Mouse (Mus musculus): ENCODE data around the gene Ano10.
A peak's percentile ranks its signal among the peaks of the same experiment; 100 is the strongest.

The Ano10 gene

DNA sequence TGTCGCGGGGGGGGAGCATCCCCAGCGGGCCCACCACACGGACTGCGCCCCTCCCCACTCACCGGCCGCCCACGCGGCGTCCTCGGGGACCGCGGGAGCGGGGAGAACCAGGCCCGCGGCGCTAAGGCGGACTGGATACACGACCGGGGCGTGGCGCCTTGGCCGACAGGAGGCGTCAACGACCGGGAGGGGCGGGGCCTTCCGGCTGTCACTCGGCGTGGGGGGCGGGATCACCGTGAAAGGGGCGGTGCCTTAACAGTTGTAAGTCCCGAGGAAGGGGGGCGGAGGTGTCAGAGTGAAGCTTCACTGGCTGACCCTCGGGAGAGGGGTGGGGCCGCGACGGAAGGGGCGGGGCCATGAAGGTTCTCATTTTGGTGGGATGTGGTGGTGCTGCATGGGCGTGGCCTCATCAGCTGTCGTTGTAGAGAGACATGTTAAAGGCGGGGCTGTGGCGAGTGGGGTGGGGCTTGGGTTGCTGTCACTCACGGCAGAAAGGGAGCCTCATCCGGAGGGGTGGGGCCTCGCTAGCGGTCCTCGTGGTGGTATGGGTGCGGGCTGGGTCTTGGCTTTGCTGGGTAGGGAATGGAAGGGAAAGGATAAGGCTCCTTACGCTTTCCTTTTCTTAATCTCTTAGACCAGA, at the start of gene Ano10:
Ano10 (minus strand) TSS at position 182 of the 640 bp plus-strand sequence.
- DNase-seq (ENCODE audit: low spot score in 2 of 2), result peak; percentile 96 to 97

DNA sequence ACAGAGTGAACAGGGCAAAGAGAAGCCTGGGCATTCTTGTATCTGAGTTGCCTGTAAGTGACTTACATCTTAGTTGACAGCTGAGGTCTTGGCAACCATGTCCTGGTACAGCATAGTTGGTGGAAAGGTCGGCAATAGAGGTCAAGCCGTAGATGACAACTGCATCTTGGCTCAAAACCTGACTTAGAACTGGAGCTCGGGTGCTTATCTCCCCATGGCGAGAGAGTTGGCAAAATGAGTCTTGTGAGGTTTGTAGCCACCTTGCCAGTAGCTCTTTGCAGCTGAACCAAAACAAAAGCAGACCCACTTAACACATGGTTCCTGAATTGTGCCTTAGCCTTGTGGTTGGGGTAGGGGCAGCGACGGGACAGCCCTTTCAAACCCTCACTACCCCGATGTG, 49.2 kb upstream of the Ano10 start:
- DNase-seq (ENCODE audit: low spot score in 2 of 2), result no peak

DNA sequence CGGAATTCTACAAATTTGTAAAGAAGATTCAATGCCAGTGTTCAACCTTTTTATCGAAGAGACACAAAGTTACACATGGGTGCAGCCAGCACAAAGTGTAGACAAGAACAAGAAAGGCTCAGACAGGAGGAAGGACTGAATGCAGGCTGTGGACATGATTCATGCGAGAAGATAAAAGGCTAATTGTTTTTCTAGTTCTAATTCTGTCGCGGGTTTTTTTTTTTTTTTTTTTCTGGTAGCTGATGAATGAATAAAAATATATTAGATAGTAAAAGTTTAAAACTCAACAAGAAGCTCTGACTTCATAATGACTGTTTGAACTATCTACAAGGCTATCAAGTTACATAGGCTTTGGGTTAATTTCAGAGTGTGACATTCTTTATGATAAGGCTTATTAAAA, 45.7 kb upstream of the Ano10 start:
- DNase-seq (ENCODE audit: low spot score in 2 of 2), result no peak

DNA sequence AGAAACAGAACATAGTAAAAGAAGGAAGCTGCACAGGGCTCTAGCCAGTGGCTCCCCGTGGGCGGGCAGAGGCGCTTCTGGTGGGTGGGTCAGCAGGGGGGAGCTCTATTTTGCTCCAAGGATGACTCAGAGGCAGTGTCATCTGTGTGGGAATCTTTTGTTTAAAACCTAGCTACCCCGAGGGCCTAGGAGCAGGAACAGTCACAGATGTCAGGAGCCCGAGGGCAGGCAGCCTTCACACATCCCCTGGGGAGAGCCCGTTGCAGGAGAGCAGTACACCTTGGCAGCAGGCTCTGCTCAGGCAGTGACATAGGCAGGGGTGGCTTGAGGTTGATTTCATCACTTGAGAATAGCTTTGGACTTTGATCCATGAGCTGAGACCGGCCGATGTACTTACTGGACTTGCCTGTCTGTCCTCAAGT, 43.3 kb upstream of the Ano10 start:
- no peak for DNase-seq (ENCODE audit: low spot score in 2 of 2)

DNA sequence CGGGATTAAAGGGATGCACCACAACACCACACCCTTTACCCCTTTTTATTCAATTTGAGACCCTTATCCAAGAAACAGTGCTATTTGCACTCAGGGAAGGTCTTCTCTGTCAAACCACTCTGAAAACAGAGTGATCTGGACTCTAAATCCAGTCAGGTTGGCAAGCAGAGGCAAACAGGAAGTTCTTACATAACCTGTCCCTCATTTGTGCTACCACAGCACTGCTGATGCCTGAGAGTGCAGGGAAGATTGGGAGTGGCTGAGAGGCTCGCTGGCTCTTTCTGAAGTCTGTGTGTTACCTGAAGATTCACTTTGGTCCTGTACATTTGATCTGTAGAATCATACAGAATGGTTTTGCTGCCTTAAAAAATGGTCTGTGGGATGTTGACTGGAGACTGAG, 42.5 kb upstream of the Ano10 start:
- no peak for DNase-seq (ENCODE audit: low spot score in 2 of 2)

DNA sequence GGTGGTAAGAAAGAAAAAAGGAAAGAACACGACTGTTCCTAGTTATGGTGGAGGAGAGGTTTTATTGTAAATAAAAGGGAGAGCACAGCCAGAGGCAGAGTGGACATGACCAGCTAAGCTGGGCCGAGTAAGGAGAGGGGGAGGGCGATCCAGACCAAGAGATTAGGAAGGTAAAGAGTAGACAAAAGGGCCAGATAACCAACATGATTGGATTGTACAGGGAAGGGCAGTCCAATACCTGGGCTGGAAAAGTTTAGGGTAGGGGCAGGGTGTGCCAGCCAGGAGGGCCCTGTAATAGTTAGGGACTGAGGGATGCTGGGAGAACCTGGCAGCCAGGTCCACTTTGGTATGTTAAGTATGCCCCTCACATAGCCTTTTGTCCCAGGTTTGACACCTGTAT, 34.0 kb upstream of the Ano10 start:
- no peak for DNase-seq (ENCODE audit: low spot score in 2 of 2)

DNA sequence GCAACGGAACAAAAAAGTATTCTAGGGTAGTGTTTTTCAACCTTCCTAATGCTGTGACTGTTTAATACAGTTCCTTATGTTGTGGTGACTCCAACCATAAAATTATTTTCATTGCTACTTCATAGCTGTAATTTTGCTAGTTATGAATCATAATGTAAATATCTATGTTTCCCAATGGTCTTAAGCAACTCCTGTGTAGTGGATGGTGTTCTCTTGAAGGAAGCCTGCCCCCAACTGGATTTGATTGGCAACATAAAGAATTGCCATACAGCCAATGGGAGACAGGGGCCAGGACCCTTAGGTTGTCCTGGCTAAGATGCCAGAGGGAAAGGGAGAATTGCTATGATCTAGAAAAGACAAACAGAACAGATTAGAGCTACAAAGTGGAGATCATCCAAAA, 31.8 kb upstream of the Ano10 start:
- DNase-seq (ENCODE audit: low spot score in 2 of 2), result no peak

DNA sequence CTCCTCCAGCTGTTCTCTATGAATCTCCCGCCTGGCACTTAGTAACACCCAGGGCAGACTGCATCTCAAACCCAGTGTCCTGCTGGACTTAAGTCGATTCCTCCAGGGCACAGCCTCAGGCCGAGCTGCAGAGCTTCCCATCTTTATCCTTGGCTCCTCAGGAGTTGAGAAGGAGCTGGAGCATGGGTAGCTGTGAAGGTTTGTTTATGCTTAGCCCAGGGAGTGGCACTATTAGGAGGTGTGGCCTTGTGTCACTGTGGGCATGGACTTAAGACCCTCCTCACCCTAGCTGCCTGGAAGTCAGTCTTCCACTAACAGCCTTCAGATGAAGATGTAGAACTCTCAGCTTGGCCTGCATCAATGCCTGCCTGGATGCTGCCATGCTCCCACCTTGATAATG, 28.1 kb upstream of the Ano10 start:
- DNase-seq (ENCODE audit: low spot score in 2 of 2), result no peak

DNA sequence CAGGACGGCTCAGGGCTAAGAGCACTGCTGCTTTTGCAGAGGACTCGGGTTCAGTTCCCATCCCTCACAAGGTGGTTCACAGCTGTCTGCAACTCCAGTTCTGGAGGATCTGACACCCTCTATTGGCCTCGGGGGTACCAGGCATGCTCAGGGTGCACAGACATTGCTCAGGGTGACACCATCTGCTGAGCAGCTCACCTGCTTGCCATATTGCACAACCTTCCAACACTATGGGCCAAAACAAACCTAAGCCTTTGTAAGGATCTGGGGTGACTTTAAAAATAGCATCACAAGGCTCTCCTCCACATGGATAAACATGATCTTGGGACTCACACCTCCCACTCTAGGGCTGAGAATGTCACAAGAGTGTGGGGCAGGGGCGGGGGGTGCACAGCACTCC, 26.4 kb upstream of the Ano10 start:
- no peak for DNase-seq (ENCODE audit: low spot score in 2 of 2)

DNA sequence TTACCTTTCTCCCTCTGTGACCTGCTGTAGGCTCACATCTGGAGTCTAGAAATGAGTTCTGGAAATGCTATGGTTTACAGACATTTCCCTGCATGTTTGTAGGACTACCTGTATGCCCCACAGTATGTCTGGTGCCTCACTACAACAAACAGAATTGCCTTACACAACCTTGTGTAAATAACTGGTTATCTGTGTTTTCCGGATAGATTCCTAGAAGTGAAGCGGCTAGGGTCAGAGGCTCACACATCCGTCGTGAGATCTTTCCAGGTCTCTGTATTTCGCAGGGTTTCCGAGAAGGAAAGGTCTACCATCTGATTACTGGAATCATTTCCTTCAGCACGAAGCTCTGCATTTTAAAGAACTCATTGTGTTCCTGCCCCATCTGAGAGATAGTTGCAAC, 22.3 kb upstream of the Ano10 start:
- no peak for DNase-seq (ENCODE audit: low spot score in 2 of 2)

DNA sequence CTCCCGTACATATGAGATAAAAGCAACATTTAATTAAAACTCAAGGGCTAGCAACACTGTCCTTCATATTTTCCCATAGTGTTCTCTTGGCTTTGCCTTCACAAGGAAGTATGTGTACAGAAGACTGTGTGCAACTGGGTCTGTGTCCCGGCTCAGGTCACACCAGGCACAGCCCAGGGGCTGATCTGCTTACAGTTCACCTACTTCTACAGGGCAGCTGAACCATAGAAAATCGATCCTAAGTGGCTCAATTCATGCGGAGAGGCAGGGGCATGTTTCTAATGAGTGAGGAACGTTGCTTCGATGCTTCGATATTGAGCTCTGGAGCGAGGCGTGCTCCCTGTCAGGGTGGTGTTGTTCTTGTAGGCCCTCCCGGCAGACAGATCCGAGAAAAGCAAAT, 21.3 kb upstream of the Ano10 start:
- peak in 1 of 2 experiments; percentile 7 for DNase-seq (ENCODE audit: low spot score in 2 of 2)

DNA sequence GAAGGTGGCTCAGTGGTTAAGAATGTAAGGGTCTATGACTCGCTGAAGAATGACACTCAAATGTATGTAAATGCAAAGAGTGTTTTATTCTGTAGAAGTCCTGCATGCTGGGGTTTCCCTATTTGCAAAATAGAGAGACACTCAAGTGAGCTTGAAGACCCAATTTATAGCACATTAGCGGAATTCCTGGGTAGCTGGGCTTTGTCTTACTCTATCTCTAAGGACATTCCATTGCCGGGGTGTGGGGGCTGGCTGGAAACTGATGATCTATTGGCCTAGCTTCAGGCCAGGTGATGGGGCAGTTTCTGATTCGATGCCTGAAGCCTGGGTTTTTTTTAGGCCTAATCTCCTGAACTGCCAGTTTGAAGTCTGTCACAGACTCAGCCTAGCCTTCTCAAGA, 20.7 kb upstream of the Ano10 start:
- no peak for DNase-seq (ENCODE audit: low spot score in 2 of 2)

DNA sequence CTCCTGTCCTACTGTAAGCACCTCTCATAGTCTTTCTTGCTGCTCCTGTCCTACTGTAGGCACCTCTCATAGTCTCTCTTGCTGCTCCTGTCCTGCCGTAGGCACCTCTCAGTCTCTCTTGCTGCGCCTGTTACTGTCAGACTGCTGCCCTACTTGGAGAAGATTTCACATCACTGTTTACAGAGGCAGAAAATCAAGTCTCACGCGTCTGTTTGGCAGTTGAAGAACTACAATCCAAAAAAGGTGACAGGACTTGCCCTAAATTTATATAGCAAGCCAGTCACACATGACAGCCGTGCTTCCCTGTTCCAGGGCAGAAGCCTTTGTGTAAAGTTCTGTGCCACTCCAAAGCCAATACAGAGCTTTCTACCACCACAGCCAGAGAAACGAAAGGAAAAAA, 20.2 kb upstream of the Ano10 start:
- DNase-seq (ENCODE audit: low spot score in 2 of 2), result peak in 1 of 2 experiments; percentile 4

DNA sequence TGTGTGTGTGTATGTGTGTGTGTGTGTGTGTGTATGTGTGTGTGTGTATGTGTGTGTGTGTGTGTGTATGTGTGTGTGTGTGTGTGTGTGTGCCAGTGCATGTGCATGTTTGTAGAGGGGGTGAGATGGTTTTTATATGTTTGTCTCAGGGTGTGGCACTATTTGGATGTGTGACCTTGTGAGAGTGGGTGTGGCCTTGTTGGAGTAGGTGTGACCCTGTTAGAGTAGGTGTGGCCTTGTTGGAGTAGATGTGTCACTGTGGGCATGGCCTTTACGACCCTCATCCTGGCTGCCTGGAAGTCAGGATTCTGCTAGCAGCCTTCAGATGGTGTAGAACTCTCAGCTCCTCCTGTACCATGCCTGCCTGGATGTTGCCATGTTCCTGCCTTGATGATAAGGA, 18.9 kb upstream of the Ano10 start:
- DNase-seq (ENCODE audit: low spot score in 2 of 2), result peak in 1 of 2 experiments; percentile 9

DNA sequence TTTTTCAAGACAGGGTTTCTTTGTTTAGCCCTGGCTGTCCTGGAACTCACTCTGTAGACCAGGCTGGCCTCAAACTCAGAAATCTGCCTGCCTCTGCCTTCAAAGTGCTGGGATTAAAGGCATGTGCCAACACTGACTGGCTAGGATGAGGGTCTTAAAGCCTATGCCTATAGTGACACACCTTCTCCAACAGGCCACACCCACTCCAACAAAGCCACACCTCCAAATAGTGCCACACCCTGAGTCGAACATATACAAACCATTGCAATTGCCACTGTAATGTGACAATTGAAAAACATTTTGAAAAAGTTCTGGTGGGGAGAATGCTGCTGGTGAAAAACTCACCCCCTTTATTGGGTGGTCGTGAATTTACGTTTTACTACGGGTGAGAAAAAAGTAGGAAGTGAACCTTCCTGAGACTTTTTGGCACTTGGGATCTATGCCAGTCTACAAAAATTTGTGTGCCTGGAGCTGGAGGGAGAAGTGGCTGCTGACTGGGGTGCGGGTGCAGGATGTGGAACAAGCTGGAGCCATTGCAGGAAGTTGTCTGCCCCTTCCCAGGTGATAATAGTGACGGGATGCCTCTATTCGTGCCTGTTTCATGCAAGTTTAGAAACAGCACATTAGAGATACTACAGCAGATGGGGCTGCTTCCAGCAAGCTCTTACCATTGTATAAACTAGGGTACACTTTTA, 18.2 kb upstream of the Ano10 start:
- peak in 1 of 2 experiments; percentile 13 for DNase-seq (ENCODE audit: low spot score in 2 of 2)

DNA sequence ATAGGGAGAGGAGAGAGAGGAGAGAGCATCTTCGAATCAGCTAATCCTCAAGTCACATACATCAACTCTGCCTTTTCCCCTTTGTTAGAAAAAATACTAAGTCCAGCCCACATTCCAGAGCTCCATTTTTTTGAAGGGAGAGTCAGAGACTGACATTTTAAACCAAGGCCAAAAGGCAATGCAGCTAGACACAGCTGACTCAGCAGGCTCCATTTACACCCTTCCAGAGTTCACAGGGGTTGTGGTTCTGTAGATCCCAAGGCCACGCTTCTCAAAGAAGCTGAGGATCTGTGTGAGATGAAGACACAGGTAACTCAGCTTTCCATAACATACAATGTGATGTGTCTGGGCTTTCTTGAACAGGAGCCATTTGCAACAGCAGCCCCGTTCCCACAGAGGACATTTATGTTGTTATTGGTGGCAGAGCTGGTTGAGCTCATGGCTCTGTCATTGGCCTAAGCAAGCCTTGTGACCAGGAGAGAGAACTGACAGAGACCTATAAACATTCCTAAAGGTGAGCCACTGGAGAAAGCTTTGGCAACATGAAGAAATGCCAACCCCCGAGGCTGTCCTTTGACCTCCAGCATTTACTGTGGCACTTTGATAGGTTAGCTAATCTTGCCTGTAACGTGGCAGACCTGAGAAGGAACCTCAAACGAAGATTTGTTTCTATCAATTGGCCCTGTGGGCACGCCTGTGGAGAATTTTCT, 17.0 kb upstream of the Ano10 start:
- peak in 1 of 2 experiments; percentile 17 for DNase-seq (ENCODE audit: low spot score in 2 of 2)

DNA sequence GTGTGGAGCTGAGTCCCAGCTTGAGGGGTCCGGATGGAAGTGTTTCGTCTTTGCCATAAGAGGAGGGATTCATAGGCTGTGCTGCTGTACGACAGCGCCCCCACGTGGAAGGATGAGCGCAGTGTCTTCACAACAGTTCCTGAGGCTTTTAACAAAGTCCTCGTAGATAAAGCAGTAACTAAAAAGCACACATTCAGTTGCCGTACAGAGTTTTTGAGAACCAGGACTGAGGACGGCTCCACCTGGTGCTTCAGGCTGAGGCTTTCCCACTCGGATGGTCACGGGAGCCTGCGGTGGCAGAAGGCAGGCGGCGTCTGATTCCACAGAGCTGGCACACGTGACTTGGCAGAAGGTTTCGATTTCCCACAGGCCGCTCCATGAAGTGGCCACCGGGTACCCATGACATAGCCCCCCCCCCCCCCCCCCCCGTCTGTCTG, 16.4 kb upstream of the Ano10 start:
- DNase-seq (ENCODE audit: low spot score in 2 of 2), result peak; percentile 73 to 80

DNA sequence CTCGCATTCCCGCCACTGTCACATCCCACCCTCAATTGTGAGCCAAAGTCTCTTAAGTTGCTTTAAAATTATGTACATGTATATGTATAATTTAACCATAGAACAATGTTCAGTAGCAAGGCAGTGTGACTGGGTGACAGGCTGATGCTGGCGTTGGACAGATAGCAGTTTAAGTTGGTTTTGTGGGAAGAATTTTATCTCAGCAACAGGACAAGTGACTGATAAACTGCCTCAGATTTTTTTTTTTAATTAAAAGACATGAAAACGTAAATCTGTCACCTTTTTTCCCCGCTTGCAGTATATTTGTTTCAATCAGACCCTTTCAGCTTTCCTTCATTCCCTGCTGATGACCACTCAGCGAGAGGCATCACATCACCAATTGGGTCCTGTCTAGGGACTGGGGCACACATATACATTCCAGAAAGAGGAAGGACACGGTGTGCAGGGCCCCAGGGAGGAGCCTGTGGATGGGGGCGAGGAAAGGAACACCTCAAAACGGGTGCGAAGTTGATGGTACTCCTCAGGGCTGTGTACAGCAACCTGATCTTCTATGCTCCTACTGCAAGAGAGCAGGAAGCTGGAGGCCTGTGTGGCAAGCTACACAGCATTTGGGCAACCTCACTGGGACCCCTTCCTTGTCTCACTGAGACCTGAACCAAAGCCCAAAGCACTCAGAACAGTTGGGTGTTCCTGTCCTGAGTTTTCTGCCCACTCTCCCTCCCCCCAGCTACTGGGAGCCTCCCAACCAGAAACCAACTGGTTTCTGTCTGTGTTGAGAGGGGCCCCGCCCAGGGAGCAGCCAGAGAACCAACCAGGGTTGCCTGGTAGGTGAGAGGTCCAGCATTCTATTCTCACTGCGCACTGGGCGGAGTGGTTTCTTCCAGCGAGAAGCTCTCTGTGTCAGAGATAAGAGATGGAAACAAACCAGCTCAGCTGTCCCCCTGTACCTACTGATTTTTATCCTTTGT, 15.1 kb upstream of the Ano10 start:
- DNase-seq (ENCODE audit: low spot score in 2 of 2), result peak in 1 of 2 experiments; percentile 47

DNA sequence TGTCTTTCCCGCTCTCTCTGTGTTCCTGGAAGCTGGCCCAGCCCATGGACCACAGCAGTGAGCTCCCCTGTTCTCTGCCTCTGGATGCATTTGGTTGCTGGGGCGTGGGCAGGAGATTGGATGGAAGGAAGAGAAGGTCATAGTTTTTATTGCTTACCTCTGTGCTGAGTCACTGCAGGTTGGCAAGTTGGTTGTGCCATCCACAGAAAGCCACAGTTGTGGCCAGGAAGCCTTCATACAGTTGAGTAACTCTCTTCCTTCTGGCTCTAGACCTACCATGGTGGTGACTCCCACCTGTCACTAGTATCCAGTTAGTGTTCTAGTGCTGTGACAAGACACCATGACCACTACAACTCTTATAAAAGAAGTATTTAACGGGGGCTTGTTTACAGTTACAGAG, 11.1 kb upstream of the Ano10 start:
- no peak for DNase-seq (ENCODE audit: low spot score in 2 of 2)

DNA sequence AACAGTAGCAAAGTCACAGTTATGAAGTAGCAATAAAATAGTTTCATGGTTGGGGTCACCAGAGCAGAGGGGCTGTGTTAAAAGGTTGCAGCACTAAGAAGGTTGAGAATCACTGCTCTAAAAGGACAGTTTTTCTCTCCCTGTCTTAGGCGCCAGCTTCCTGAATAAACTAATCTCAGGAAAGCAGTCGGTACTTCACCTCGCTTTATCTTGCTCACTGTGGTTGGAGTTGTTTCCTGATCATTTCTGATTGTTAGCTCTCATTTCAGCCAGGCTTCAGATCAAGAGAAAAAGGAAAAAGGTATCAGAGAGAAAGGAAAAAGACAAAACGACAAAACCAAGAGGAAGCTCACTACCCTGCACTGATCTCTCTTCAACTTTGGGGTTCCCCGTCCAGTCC, 1.9 kb upstream of the Ano10 start:
- no peak for DNase-seq (ENCODE audit: low spot score in 2 of 2)

DNA sequence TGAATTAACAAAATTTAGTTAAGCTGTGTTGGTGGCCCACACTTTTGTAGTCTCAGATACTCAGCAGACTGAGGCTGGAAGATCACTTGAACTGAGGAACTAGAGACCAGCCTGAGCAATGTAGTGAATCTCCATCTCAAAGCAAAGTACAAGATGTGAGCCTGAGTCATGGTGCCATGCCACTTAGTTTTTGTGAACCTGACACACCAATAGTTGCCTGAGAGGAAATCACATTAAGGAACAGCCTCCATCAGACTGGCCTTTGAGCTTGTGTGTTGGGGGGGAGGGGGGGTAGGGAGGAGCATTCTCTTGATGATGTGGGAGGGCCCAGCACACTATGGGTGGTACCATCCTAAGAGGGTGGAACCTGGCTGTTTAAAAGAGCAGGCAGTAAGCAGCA, 1.2 kb upstream of the Ano10 start:
- DNase-seq (ENCODE audit: low spot score in 2 of 2), result no peak

DNA sequence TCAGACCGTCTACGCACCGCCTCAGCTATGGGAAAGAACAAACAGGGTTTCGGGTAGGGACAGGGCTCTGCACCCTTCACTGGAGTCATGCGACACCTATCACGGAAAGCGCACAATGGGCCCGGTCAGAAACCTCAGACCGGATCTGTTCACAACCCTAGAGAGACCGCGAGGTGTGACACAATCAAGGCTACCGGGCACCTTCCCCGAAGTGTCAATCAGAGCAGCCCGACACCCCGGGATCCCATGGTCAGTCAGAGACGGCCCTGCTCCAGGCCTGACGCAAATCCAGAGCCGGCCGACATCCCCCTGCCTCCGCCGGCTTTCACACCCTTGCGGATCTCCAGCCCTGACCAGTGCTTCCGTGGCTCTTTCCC, 370 bp downstream of the Ano10 start:
- no peak for DNase-seq (ENCODE audit: low spot score in 2 of 2)
